Mouse (Mus musculus) heart, postnatal 0 days (tissue): ENCODE measurements around the gene Sftpa1.

Experiments used
- CTCF ChIP-seq: IDR thresholded peaks from 2 replicates; pipeline ENCODE4 v1.5.1; 2016; ENCODE audit warnings: antibody characterized with exemption, control low read depth, low read depth
- EP300 ChIP-seq: IDR thresholded peaks from 2 replicates; pipeline ENCODE4 v1.6.1; 2016; ENCODE audit warnings: antibody characterized with exemption, low read depth

GRCm38 (mm10) chr14:41101242-41101641 lies 30.3 kb upstream of the Sftpa1 start:
- no peak for TF ChIP-seq EP300
- no peak for TF ChIP-seq CTCF
